Mouse (Mus musculus) liver, adult 2 months (tissue): ENCODE data around the gene Mmgt2. TPM values are rescaled to one million over a fixed set of nuclear protein-coding genes. Genes with fewer than 3 reads are reported as not detected.

ENCODE experiments used
- DNase-seq: peaks from one replicate; pipeline ENCODE4 v3.0.0-alpha.2; 2011; ENCODE audit warnings: low read depth, low spot score; ENCODE audit errors: extremely low read depth
- H3K27ac ChIP-seq: fragments of 200-500 bp; replicated peaks from 2 replicates; pipeline ENCODE4 v1.5.1; 2012; ENCODE audit warnings: low read depth, mild to moderate bottlenecking, control low read depth, inconsistent platforms, low read length; ENCODE audit not compliant: insufficient read depth
- H3K27me3 ChIP-seq: fragments of 200-500 bp; 2 replicates; pipeline ENCODE4 v1.6.1; 2012; ENCODE audit warnings: mild to moderate bottlenecking, moderate library complexity, low read length, inconsistent platforms; ENCODE audit not compliant: control insufficient read depth, insufficient read depth
- H3K36me3 ChIP-seq: fragments of 200-500 bp; 2 replicates; pipeline ENCODE4 v1.6.1; 2012; ENCODE audit warnings: low read length, inconsistent platforms; ENCODE audit not compliant: control insufficient read depth, insufficient read depth
- H3K4me1 ChIP-seq: fragments of 200-500 bp; 2 replicates; pipeline ENCODE4 v1.6.1; 2011; ENCODE audit warnings: low read length; ENCODE audit not compliant: control insufficient read depth, insufficient read depth
- H3K4me3 ChIP-seq: fragments of 200-500 bp; 2 replicates; pipeline ENCODE4 v1.5.1; 2011; ENCODE audit warnings: low read depth, mild to moderate bottlenecking, control low read depth, low read length, moderate library complexity; ENCODE audit not compliant: insufficient read depth
- H3K79me2 ChIP-seq: fragments of 200-500 bp; 2 replicates; pipeline ENCODE4 v1.6.1; 2012; ENCODE audit warnings: inconsistent platforms, mild to moderate bottlenecking, low read length, moderate library complexity; ENCODE audit not compliant: control insufficient read depth, insufficient read depth
- H3K9ac ChIP-seq: fragments of 200-500 bp; 2 replicates; pipeline ENCODE4 v1.6.1; 2012; ENCODE audit warnings: low read depth, mild to moderate bottlenecking, control low read depth, inconsistent platforms, low read length
- CTCF ChIP-seq: fragments of 200-500 bp; IDR thresholded peaks from 2 replicates; pipeline ENCODE4 v1.5.1; 2011; ENCODE audit warnings: low read depth, low read length, control low read depth
- POLR2A ChIP-seq: fragments of 200-500 bp; IDR thresholded peaks from 2 replicates; pipeline ENCODE4 v1.6.1; 2011; ENCODE audit warnings: low read length, control low read depth; ENCODE audit not compliant: insufficient read depth; ENCODE audit errors: extremely low read depth
- WGBS: fragments of 180-500 bp; shearing (Covaris S2); methylation state at CpG from one replicate; pipeline ENCODE4 v1.1.7; 2018; 5-methylcytosine and 5-hydroxymethylcytosine counted together
- polyA plus RNA-seq: library from polyadenylated mRNA; depleted of rRNA; stranded (reverse); fragments of >200 nt; gene quantifications from 2 replicates; pipeline ENCODE4 v1.2.3, GENCODE M21; 2012; rRNA removed
- total RNA-seq: library from RNA; depleted of rRNA; stranded (reverse); fragments of >200 nt; gene quantifications from 2 replicates; pipeline ENCODE4 v1.2.3, GENCODE M21; 2014; rRNA removed

The Mmgt2 gene
- total and polyA plus RNA-seq, 2 experiments: 2.6 to 3.6 TPM

GRCm38 (mm10) chr11:62699749-62700148 is 51.3 kb downstream of the Mmgt2 start:
- H3K27ac ChIP-seq: no peak overlapping the region
- no peaks in the 10 kb centered on the region for H3K4me1 ChIP-seq
- H3K79me2 ChIP-seq: no peaks in the 10 kb centered on the region
- H3K36me3 ChIP-seq: no peaks in the 10 kb centered on the region
- 83% methylated on average over 4 of the region's 4 CpGs for WGBS
- TF ChIP-seq CTCF (no peak), POLR2A (no peak)
- no peak for DNase-seq
- no peak overlapping the region for H3K9ac ChIP-seq
- H3K27me3 ChIP-seq: 0 out of 2 replicates have a peak, but pooled peaks cover 2% of the 10 kb centered on the region
- H3K4me3 ChIP-seq: no peak overlapping the region

DNA sequence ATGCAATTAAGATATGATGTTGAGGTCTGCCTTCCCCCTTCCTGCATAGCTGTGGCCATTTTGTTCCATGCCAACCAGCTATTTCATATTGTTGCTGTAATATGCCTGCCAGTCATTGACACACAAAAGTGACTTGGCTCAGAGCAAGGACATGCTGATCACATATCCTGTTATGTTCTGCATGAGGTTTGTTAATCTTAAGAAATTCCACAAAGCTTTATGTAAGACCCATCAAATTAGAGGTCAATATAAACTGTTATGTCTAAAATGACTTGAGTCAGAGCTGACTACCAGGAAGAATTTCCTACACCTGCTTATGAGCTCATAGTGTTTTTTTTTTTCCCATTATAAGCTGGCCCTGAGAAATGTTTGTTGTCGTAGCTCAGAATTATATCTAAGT is 52.8 kb downstream of the Mmgt2 start:
- Histone ChIP-seq H3K4me3 (no peak overlapping the region), H3K36me3 (no peaks in the 10 kb centered on the region), H3K27ac (no peak overlapping the region), H3K9ac (no peak overlapping the region), H3K27me3 (0 out of 2 replicates have a peak, but pooled peaks cover 2% of the 10 kb centered on the region), H3K4me1 (no peaks in the 10 kb centered on the region), H3K79me2 (no peaks in the 10 kb centered on the region)
- 82% methylated on average over 1 of the region's 1 CpGs for WGBS
- DNase-seq: no peak
- no peak for TF ChIP-seq POLR2A
- TF ChIP-seq CTCF: no peak

- Histone ChIP-seq H3K9ac (no peak overlapping the region), H3K36me3 (no peaks in the 10 kb centered on the region), H3K4me1 (no peaks in the 10 kb centered on the region), H3K4me3 (no peak overlapping the region), H3K27ac (no peak overlapping the region), H3K27me3 (no peaks in the 10 kb centered on the region), H3K79me2 (no peaks in the 10 kb centered on the region)
- DNase-seq: no peak
- 81% methylated on average over 2 of the region's 2 CpGs for WGBS
- TF ChIP-seq CTCF (no peak), POLR2A (no peak)
These were observed 57.7 kb downstream of the Mmgt2 start for GRCm38 (mm10) chr11:62706141-62706540.

GRCm38 (mm10) chr11:62708252-62708651 is 59.8 kb downstream of the Mmgt2 start:
- Histone ChIP-seq H3K27me3 (no peaks in the 10 kb centered on the region), H3K36me3 (no peaks in the 10 kb centered on the region), H3K4me1 (no peaks in the 10 kb centered on the region), H3K27ac (no peak overlapping the region), H3K4me3 (no peak overlapping the region), H3K79me2 (no peaks in the 10 kb centered on the region), H3K9ac (no peak overlapping the region)
- no peak for TF ChIP-seq CTCF
- no peak for TF ChIP-seq POLR2A
- 85% methylated on average over 7 of the region's 7 CpGs for WGBS
- no peak for DNase-seq

- TF ChIP-seq CTCF (no peak), POLR2A (no peak)
- Histone ChIP-seq H3K4me3 (no peak overlapping the region), H3K27me3 (no peaks in the 10 kb centered on the region), H3K27ac (no peak overlapping the region), H3K79me2 (no peaks in the 10 kb centered on the region), H3K9ac (no peak overlapping the region), H3K36me3 (no peaks in the 10 kb centered on the region), H3K4me1 (no peaks in the 10 kb centered on the region)
- DNase-seq: no peak
- WGBS: 66% methylated on average over 5 of the region's 5 CpGs
These were observed 62.2 kb downstream of the Mmgt2 start for GRCm38 (mm10) chr11:62710657-62711056.

Other genes starting within 250 kb of the Mmgt2 start
- 1.5 and 1.9 TPM in 2 replicates for gene Pigl, start 190.2 kb upstream of the Mmgt2 start, total RNA-seq
- 2.8 and 3.6 TPM in 2 replicates for gene Pigl, start 190.2 kb upstream of the Mmgt2 start, polyA plus RNA-seq
- gene Ncor1, start 190.1 kb upstream of the Mmgt2 start, total RNA-seq: 48.0 and 51.4 TPM in 2 replicates
- 45.7 and 46.8 TPM in 2 replicates for gene Ncor1, start 190.1 kb upstream of the Mmgt2 start, polyA plus RNA-seq
- 20.5 and 26.6 TPM in 2 replicates for gene Cenpv, start 109.4 kb upstream of the Mmgt2 start, total RNA-seq
- 31.6 and 32.6 TPM in 2 replicates for gene Cenpv, start 109.4 kb upstream of the Mmgt2 start, polyA plus RNA-seq
- 621 and 698 TPM in 2 replicates for gene Ubb, start 97.5 kb upstream of the Mmgt2 start, total RNA-seq
- 644 and 809 TPM in 2 replicates for gene Ubb, start 97.5 kb upstream of the Mmgt2 start, polyA plus RNA-seq
- gene Trpv2, start 74.2 kb upstream of the Mmgt2 start, total RNA-seq: 0.83 and 2.1 TPM in 2 replicates
- 0.57 and 1.7 TPM in 2 replicates for gene Trpv2, start 74.2 kb upstream of the Mmgt2 start, polyA plus RNA-seq
- 0.40 and 0.55 TPM in 2 replicates for gene Lrrc75a, start 141 bp upstream of the Mmgt2 start, total RNA-seq
- gene Lrrc75a, start 141 bp upstream of the Mmgt2 start, polyA plus RNA-seq: 0.66 and 1.1 TPM in 2 replicates
- 0.54 and 0.55 TPM in 2 replicates for gene Zfp287, start 83.2 kb downstream of the Mmgt2 start, total RNA-seq
- gene Zfp287, start 83.2 kb downstream of the Mmgt2 start, polyA plus RNA-seq: 0.09 and 0.26 TPM in 2 replicates
- not detected in 2 replicates for gene Gm10428, start 104.4 kb downstream of the Mmgt2 start, total RNA-seq
- not detected in 2 replicates for gene Gm10428, start 104.4 kb downstream of the Mmgt2 start, polyA plus RNA-seq
- 0.07 and 0.18 TPM in 2 replicates for gene Zfp286, start 140.8 kb downstream of the Mmgt2 start, total RNA-seq
- gene Zfp286, start 140.8 kb downstream of the Mmgt2 start, polyA plus RNA-seq: not detected in 2 replicates
- 0.18 and 0.27 TPM in 2 replicates for gene Trim16, start 171.6 kb downstream of the Mmgt2 start, total RNA-seq
- 0.10 and 0.18 TPM in 2 replicates for gene Trim16, start 171.6 kb downstream of the Mmgt2 start, polyA plus RNA-seq
- gene Fbxw10, start 198.4 kb downstream of the Mmgt2 start, total RNA-seq: 0.13 TPM in 1 of 2 replicates, not detected in the other
- gene Fbxw10, start 198.4 kb downstream of the Mmgt2 start, polyA plus RNA-seq: not detected in 2 replicates
- 23.8 and 31.0 TPM in 2 replicates for gene Tvp23b, start 230.8 kb downstream of the Mmgt2 start, total RNA-seq
- 10.1 and 12.1 TPM in 2 replicates for gene Tvp23b, start 230.8 kb downstream of the Mmgt2 start, polyA plus RNA-seq